Mouse (Mus musculus) spleen, adult 10 weeks (tissue): Measurements from ENCODE around the gene Slc6a20a. TPM values are rescaled to one million over a fixed set of nuclear protein-coding genes. Genes with fewer than 3 reads are reported as not detected.

Experiments used
- polyA plus RNA-seq: library from polyadenylated mRNA; stranded (reverse); fragments of 350-450 nt; fragmentation: Illumina TruSeq; extraction: RNeasy Lipid Tissue Mini Kit (QIAGEN cat#74804); gene quantifications from one replicate; pipeline ENCODE4 v1.2.3, GENCODE M21; 2015; ENCODE audit warnings: low replicate concordance; ENCODE audit not compliant: insufficient read depth

The Slc6a20a gene
- 4.9 TPM for polyA plus RNA-seq

GRCm38 (mm10) chr9:123678327-123679105, at the start of gene Slc6a20a, which contains the start of gene Ccr9:
Gene Slc6a20a (minus strand): TSS chr9:123678885.
Gene Ccr9 (plus strand): TSS chr9:123678439.

GRCm38 (mm10) chr9:123717186-123718008, 38.7 kb upstream of the Slc6a20a start, which contains the start of gene Lztfl1:
Gene Lztfl1 (minus strand): TSS chr9:123717697.

GRCm38 (mm10) chr9:123632281-123632680, 46.4 kb downstream of the Slc6a20a start, which contains the start of gene Slc6a20b:
Gene Slc6a20b (minus strand): TSS chr9:123632565.

Other genes with a start within 250 kb of the Slc6a20a start
- 68.4 TPM for gene Limd1, start 200.2 kb downstream of the Slc6a20a start, polyA plus RNA-seq
- 62.1 TPM for gene Sacm1l, start 149.1 kb downstream of the Slc6a20a start, polyA plus RNA-seq
- 0.10 TPM for gene Slc6a20b, start 46.3 kb downstream of the Slc6a20a start, polyA plus RNA-seq
- 22.5 TPM for gene Ccr9, start 446 bp downstream of the Slc6a20a start, polyA plus RNA-seq
- 37.0 TPM for gene Lztfl1, start 38.8 kb upstream of the Slc6a20a start, polyA plus RNA-seq
- 29.0 TPM for gene Cxcr6, start 127.6 kb upstream of the Slc6a20a start, polyA plus RNA-seq
- 17.4 TPM for gene Fyco1, start 173.0 kb upstream of the Slc6a20a start, polyA plus RNA-seq
- gene Xcr1, start 183.1 kb upstream of the Slc6a20a start, polyA plus RNA-seq: 19.5 TPM